Mouse (Mus musculus) E14TG2a.4 (cell line): ENCODE measurements at regions not wholly inside any gene's neighbourhood (a gene's known extent, or its start where the extent isn't known, plus 50 kb on each side); places are given as distances from the start of the nearest gene placed in this dataset.

Source experiments
- H3K27me3 ChIP-seq: 2 replicates; pipeline ENCODE4 v1.6.1; 2014; ENCODE audit warnings: low read length, control low read depth; ENCODE audit not compliant: insufficient read depth
- H3K36me3 ChIP-seq: 2 replicates; pipeline ENCODE4 v1.6.1; 2014; ENCODE audit warnings: low read length, control low read depth; ENCODE audit not compliant: insufficient read depth
- H3K4me1 ChIP-seq: replicated peaks from 2 replicates; pipeline ENCODE4 v1.6.1; 2014; ENCODE audit warnings: low read depth, low read length, control low read depth
- H3K4me3 ChIP-seq: replicated peaks from 2 replicates; pipeline ENCODE4 v1.5.1; 2014; ENCODE audit warnings: mild to moderate bottlenecking, low read length
- H3K9me3 ChIP-seq: 2 replicates; pipeline ENCODE4 v1.6.1; 2014; ENCODE audit warnings: low read length, control low read depth
- CTCF ChIP-seq: conservative IDR thresholded peaks from 2 replicates; pipeline ENCODE4 v1.5.1; 2014; ENCODE audit warnings: low read length
- NANOG ChIP-seq: IDR thresholded peaks from 2 replicates; pipeline ENCODE4 v1.6.1; 2014; ENCODE audit warnings: borderline replicate concordance, low read length, mixed read lengths
- POU5F1 ChIP-seq: IDR thresholded peaks from 2 replicates; pipeline ENCODE4 v1.6.1; 2014; ENCODE audit warnings: low read length, borderline replicate concordance

GRCm38 (mm10) chr11:109088488-109089252, 55.5 kb downstream of the E030025P04Rik start:
- TF ChIP-seq POU5F1 (no peak), CTCF (no peak), NANOG (no peak)
- Histone ChIP-seq H3K4me1 (no peaks in the 10 kb centered on the region), H3K27me3 (no peaks in the 10 kb centered on the region), H3K4me3 (no peak overlapping the region), H3K36me3 (no peaks in the 10 kb centered on the region), H3K9me3 (no peaks in the 10 kb centered on the region)

- Histone ChIP-seq H3K9me3 (no peaks in the 10 kb centered on the region), H3K4me3 (no peak overlapping the region), H3K36me3 (no peaks in the 10 kb centered on the region), H3K27me3 (peaks cover 3% of the 10 kb centered on the region; the same call in 1 of the 2 replicates), H3K4me1 (no peaks in the 10 kb centered on the region)
- TF ChIP-seq NANOG = no peak
- TF ChIP-seq POU5F1 = no peak
- TF ChIP-seq CTCF = no peak
Observed at GRCm38 (mm10) chr11:109081957-109082356, 62.2 kb downstream of the E030025P04Rik start.

GRCm38 (mm10) chr11:109081454-109081853, 62.7 kb downstream of the E030025P04Rik start:
- Histone ChIP-seq H3K4me3 (no peak overlapping the region), H3K9me3 (no peaks in the 10 kb centered on the region), H3K27me3 (peaks cover 3% of the 10 kb centered on the region; the same call in 1 of the 2 replicates), H3K36me3 (no peaks in the 10 kb centered on the region), H3K4me1 (no peaks in the 10 kb centered on the region)
- TF ChIP-seq POU5F1 = no peak
- no peak for TF ChIP-seq CTCF
- no peak for TF ChIP-seq NANOG

- Histone ChIP-seq H3K9me3 (no peaks in the 10 kb centered on the region), H3K27me3 (peaks cover 3% of the 10 kb centered on the region; the same call in 1 of the 2 replicates), H3K4me1 (no peaks in the 10 kb centered on the region), H3K36me3 (no peaks in the 10 kb centered on the region), H3K4me3 (no peak overlapping the region)
- TF ChIP-seq NANOG = no peak
- TF ChIP-seq CTCF = no peak
- TF ChIP-seq POU5F1 = no peak
Observed at GRCm38 (mm10) chr11:109080847-109081415, 63.2 kb downstream of the E030025P04Rik start.

- H3K36me3 ChIP-seq = no peaks in the 10 kb centered on the region
- TF ChIP-seq POU5F1 = no peak
- no peak for TF ChIP-seq CTCF
- TF ChIP-seq NANOG = no peak
- no peaks in the 10 kb centered on the region for H3K9me3 ChIP-seq
- peaks cover 3% of the 10 kb centered on the region; the same call in 1 of the 2 replicates for H3K27me3 ChIP-seq
- no peak overlapping the region for H3K4me3 ChIP-seq
- H3K4me1 ChIP-seq = no peaks in the 10 kb centered on the region
Observed at GRCm38 (mm10) chr11:109079466-109079865, 64.7 kb downstream of the E030025P04Rik start.

GRCm38 (mm10) chr11:109076587-109077417, 67.4 kb downstream of the E030025P04Rik start:
- Histone ChIP-seq H3K36me3 (no peaks in the 10 kb centered on the region), H3K4me1 (peaks cover 2% of the 10 kb centered on the region), H3K27me3 (peaks cover 3% of the 10 kb centered on the region; the same call in 1 of the 2 replicates), H3K4me3 (no peak overlapping the region), H3K9me3 (no peaks in the 10 kb centered on the region)
- no peak for TF ChIP-seq POU5F1
- no peak for TF ChIP-seq CTCF
- no peak for TF ChIP-seq NANOG

- peaks cover 22% of the 10 kb centered on the region for H3K4me1 ChIP-seq
- no peaks in the 10 kb centered on the region for H3K36me3 ChIP-seq
- no peak overlapping the region for H3K4me3 ChIP-seq
- no peaks in the 10 kb centered on the region for H3K9me3 ChIP-seq
- TF ChIP-seq NANOG (no peak), POU5F1 (no peak), CTCF (no peak)
- H3K27me3 ChIP-seq = no peaks in the 10 kb centered on the region
Observed at GRCm38 (mm10) chr11:109071340-109071739, 72.8 kb downstream of the E030025P04Rik start.

- Histone ChIP-seq H3K9me3 (no peaks in the 10 kb centered on the region), H3K4me1 (peaks cover 22% of the 10 kb centered on the region), H3K27me3 (no peaks in the 10 kb centered on the region), H3K36me3 (no peaks in the 10 kb centered on the region), H3K4me3 (no peak overlapping the region)
- TF ChIP-seq NANOG (no peak), POU5F1 (no peak), CTCF (no peak)
Observed at GRCm38 (mm10) chr11:109070412-109070811, 73.8 kb downstream of the E030025P04Rik start.
